Mouse (Mus musculus) bone marrow macrophage, adult 2 months (primary cell): ENCODE measurements at regions not wholly inside any gene's neighbourhood (a gene's known extent, or its start where the extent isn't known, plus 50 kb on each side); places are given as distances from the start of the nearest gene placed in this dataset.

ENCODE experiments used
- H3K27ac ChIP-seq: 2 replicates; pipeline ENCODE4 v1.5.1; 2012; ENCODE audit warnings: low read depth, low read length; ENCODE audit not compliant: insufficient read depth
- H3K4me1 ChIP-seq: 2 replicates; pipeline ENCODE4 v1.6.1; 2012; ENCODE audit warnings: low read length; ENCODE audit not compliant: control insufficient read depth, insufficient read depth
- H3K4me3 ChIP-seq: 2 replicates; pipeline ENCODE4 v1.5.1; 2012; ENCODE audit warnings: mild to moderate bottlenecking, low read length, moderate library complexity; ENCODE audit not compliant: insufficient read depth
- CTCF ChIP-seq: IDR thresholded peaks from 2 replicates; pipeline ENCODE4 v1.5.1; 2012; ENCODE audit warnings: low read depth, mild to moderate bottlenecking, low read length, moderate library complexity
- POLR2A ChIP-seq: IDR thresholded peaks from 2 replicates; pipeline ENCODE4 v1.6.1; 2012; ENCODE audit warnings: mild to moderate bottlenecking, low read depth, low read length, borderline replicate concordance

- H3K27ac ChIP-seq: no peak overlapping the region
- TF ChIP-seq POLR2A: no peak
- no peak for TF ChIP-seq CTCF
- no peak overlapping the region for H3K4me3 ChIP-seq
- H3K4me1 ChIP-seq: no peaks in the 10 kb centered on the region
These were observed 275.5 kb downstream of the Spry2 start for GRCm38 (mm10) chr14:105621124-105621523.

DNA sequence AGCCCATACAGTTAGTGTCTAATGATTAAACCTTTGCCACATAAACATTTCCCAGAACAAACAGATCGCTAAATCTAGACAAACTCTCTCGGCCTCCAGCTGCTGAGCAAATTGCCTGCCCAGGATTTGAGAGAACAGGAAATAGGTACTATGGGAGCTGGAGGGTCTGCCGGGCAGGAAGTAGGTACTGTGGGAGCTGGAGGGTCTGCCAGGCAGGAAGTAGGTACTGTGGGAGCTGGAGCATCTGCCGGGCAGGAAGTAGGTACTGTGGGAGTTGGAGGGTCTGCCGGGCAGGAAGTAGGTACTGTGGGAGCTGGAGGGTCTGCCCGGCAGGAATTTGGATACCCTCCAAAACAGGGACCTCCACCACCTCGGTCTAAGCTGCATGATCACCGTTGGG lies 277.2 kb downstream of the Spry2 start:
- Histone ChIP-seq H3K4me1 (peaks cover 5% of the 10 kb centered on the region; the same call in 1 of the 2 replicates), H3K4me3 (no peak overlapping the region), H3K27ac (no peak overlapping the region)
- TF ChIP-seq POLR2A: no peak
- TF ChIP-seq CTCF: no peak

GRCm38 (mm10) chr14:105615766-105616165 lies 280.9 kb downstream of the Spry2 start:
- no peak overlapping the region for H3K27ac ChIP-seq
- TF ChIP-seq CTCF (no peak), POLR2A (no peak)
- H3K4me1 ChIP-seq: peaks cover 12% of the 10 kb centered on the region; the same call in 1 of the 2 replicates
- H3K4me3 ChIP-seq: no peak overlapping the region

- Histone ChIP-seq H3K4me1 (peaks cover 12% of the 10 kb centered on the region; the same call in 1 of the 2 replicates), H3K27ac (no peak overlapping the region), H3K4me3 (no peak overlapping the region)
- no peak for TF ChIP-seq POLR2A
- TF ChIP-seq CTCF: no peak
These were observed 283.8 kb downstream of the Spry2 start for GRCm38 (mm10) chr14:105612794-105613193.

GRCm38 (mm10) chr14:105608804-105609203 lies 287.8 kb downstream of the Spry2 start:
- H3K27ac ChIP-seq: no peak overlapping the region
- TF ChIP-seq CTCF (no peak), POLR2A (no peak)

GRCm38 (mm10) chr14:105606551-105606950 lies 290.1 kb downstream of the Spry2 start:
- TF ChIP-seq CTCF (no peak), POLR2A (no peak)
- no peak overlapping the region for H3K4me3 ChIP-seq
- H3K4me1 ChIP-seq: no peaks in the 10 kb centered on the region
- no peak overlapping the region for H3K27ac ChIP-seq

More at GRCm38 (mm10) chr14:105608804-105609203, 287.8 kb downstream of the Spry2 start:
- Histone ChIP-seq H3K4me1 (peaks cover 7% of the 10 kb centered on the region; the same call in 1 of the 2 replicates), H3K4me3 (no peak overlapping the region)

GRCm38 (mm10) chr14:105604451-105604850 lies 292.2 kb downstream of the Spry2 start:
- no peaks in the 10 kb centered on the region for H3K4me1 ChIP-seq
- TF ChIP-seq CTCF (no peak), POLR2A (no peak)
- no peak overlapping the region for H3K4me3 ChIP-seq
- H3K27ac ChIP-seq: no peak overlapping the region

GRCm38 (mm10) chr14:105603047-105603461 lies 293.6 kb downstream of the Spry2 start:
- Histone ChIP-seq H3K27ac (no peak overlapping the region), H3K4me3 (no peak overlapping the region), H3K4me1 (peaks cover 3% of the 10 kb centered on the region)
- no peak for TF ChIP-seq POLR2A
- TF ChIP-seq CTCF: no peak

- Histone ChIP-seq H3K27ac (no peak overlapping the region), H3K4me3 (no peak overlapping the region), H3K4me1 (peaks cover 3% of the 10 kb centered on the region)
- TF ChIP-seq POLR2A (no peak), CTCF (no peak)
These were observed 296.8 kb downstream of the Spry2 start for GRCm38 (mm10) chr14:105599550-105600453.

GRCm38 (mm10) chr14:105589751-105590150 lies 306.9 kb downstream of the Spry2 start:
- TF ChIP-seq POLR2A (no peak), CTCF (no peak)
- Histone ChIP-seq H3K27ac (no peak overlapping the region), H3K4me1 (peaks cover under 1% of the 10 kb centered on the region; the same call in 1 of the 2 replicates), H3K4me3 (no peak overlapping the region)
